Mouse (Mus musculus) olfactory bulb, adult 2 months (tissue): ENCODE data around the gene Rad9a. TPM values are rescaled to one million over a fixed set of nuclear protein-coding genes. Genes with fewer than 3 reads are reported as not detected.
A peak's percentile ranks its signal among the peaks of the same experiment; 100 is the strongest.

Experiments used
- H3K27ac ChIP-seq: fragments of 200-500 bp; 2 replicates; pipeline ENCODE4 v1.5.1; 2012; ENCODE audit warnings: low read depth, low read length; ENCODE audit not compliant: insufficient read depth
- H3K4me1 ChIP-seq: fragments of 200-500 bp; 2 replicates; pipeline ENCODE4 v1.6.1; 2012; ENCODE audit warnings: low read length; ENCODE audit not compliant: control insufficient read depth, insufficient read depth
- H3K4me3 ChIP-seq: fragments of 200-500 bp; 2 replicates; pipeline ENCODE4 v1.5.1; 2012; ENCODE audit warnings: mild to moderate bottlenecking, low read depth, low read length, moderate library complexity; ENCODE audit not compliant: insufficient read depth
- CTCF ChIP-seq: fragments of 200-500 bp; IDR thresholded peaks from 2 replicates; pipeline ENCODE4 v1.5.1; 2012; ENCODE audit warnings: low read depth, mild to moderate bottlenecking, low read length, moderate library complexity; ENCODE audit not compliant: insufficient read depth
- POLR2A ChIP-seq: fragments of 200-500 bp; IDR thresholded peaks from 2 replicates; pipeline ENCODE4 v1.6.1; 2012; ENCODE audit warnings: mild to moderate bottlenecking, low read depth, low read length, moderate library complexity; ENCODE audit not compliant: insufficient read depth
- WGBS: fragments of 180-500 bp; shearing (Covaris S2); methylation state at CpG from one replicate; pipeline ENCODE4 v1.1.7; 2018; 5-methylcytosine and 5-hydroxymethylcytosine counted together
- polyA plus RNA-seq: library from polyadenylated mRNA; stranded (reverse); fragments of >200 nt; gene quantifications from 2 replicates; pipeline ENCODE4 v1.2.4, GENCODE M21; 2012; ENCODE audit warnings: low replicate concordance; ENCODE audit not compliant: missing spikeins, insufficient read depth, insufficient read length

Gene Rad9a
- polyA plus RNA-seq, 1 experiment = not detected

- TF ChIP-seq POLR2A (no peak), CTCF (no peak)
- 73% methylated on average over 11 of the region's 11 CpGs for WGBS
- H3K4me3 ChIP-seq = no peak within 1 kb of the TSS
- no peak within 1 kb of the TSS; the same call in 1 of the 2 replicates for H3K27ac ChIP-seq
- H3K4me1 ChIP-seq = peaks cover 24% of the 10 kb centered on the region
Measured at GRCm38 (mm10) chr19:4153232-4153654, 48.2 kb downstream of the Rad9a start, which contains the start of gene Ptprcap. Ptprcap (plus strand) TSS chr19:4153604.

GRCm38 (mm10) chr19:4152445-4153231 is 48.8 kb downstream of the Rad9a start:
- Histone ChIP-seq H3K4me3 (no peak overlapping the region), H3K27ac (no peak overlapping the region), H3K4me1 (peaks cover 25% of the 10 kb centered on the region)
- 84% methylated on average over 8 of the region's 8 CpGs for WGBS
- TF ChIP-seq CTCF = no peak; the same call in 1 of the 2 replicates
- no peak for TF ChIP-seq POLR2A

GRCm38 (mm10) chr19:4151898-4152297 is 49.6 kb downstream of the Rad9a start:
- no peak overlapping the region; the same call in 1 of the 2 replicates for H3K27ac ChIP-seq
- H3K4me3 ChIP-seq = no peak overlapping the region
- WGBS = 91% methylated on average over 5 of the region's 5 CpGs
- no peak for TF ChIP-seq CTCF
- TF ChIP-seq POLR2A = no peak
- H3K4me1 ChIP-seq = peaks cover 28% of the 10 kb centered on the region

- no peak overlapping the region; the same call in 1 of the 2 replicates for H3K27ac ChIP-seq
- TF ChIP-seq CTCF (no peak), POLR2A (no peak)
- H3K4me1 ChIP-seq = peaks cover 32% of the 10 kb centered on the region
- no peak overlapping the region for H3K4me3 ChIP-seq
- 70% methylated on average over 5 of the region's 5 CpGs for WGBS
Measured at GRCm38 (mm10) chr19:4151488-4151860, 50.0 kb downstream of the Rad9a start.

- no peak for TF ChIP-seq CTCF
- TF ChIP-seq POLR2A = no peak
- H3K4me3 ChIP-seq = no peak overlapping the region
- 86% methylated on average over 22 of the region's 22 CpGs for WGBS
- peaks cover 34% of the 10 kb centered on the region for H3K4me1 ChIP-seq
- H3K27ac ChIP-seq = no peak overlapping the region
Measured at GRCm38 (mm10) chr19:4150567-4151487, 50.6 kb downstream of the Rad9a start.

GRCm38 (mm10) chr19:4149764-4150461 is 51.5 kb downstream of the Rad9a start:
- H3K4me1 ChIP-seq = peaks cover 33% of the 10 kb centered on the region
- TF ChIP-seq CTCF (no peak), POLR2A (no peak)
- 93% methylated on average over 17 of the region's 17 CpGs for WGBS
- no peak overlapping the region for H3K4me3 ChIP-seq
- no peak overlapping the region for H3K27ac ChIP-seq

- Histone ChIP-seq H3K27ac (no peak overlapping the region), H3K4me1 (peaks cover 32% of the 10 kb centered on the region), H3K4me3 (peak overlapping the region; percentile 66)
- TF ChIP-seq CTCF (no peak), POLR2A (no peak)
- 86% methylated on average over 11 of the region's 11 CpGs for WGBS
Measured at GRCm38 (mm10) chr19:4149283-4149682, 52.2 kb downstream of the Rad9a start.

GRCm38 (mm10) chr19:4148819-4149218 is 52.6 kb downstream of the Rad9a start:
- Histone ChIP-seq H3K4me1 (peaks cover 32% of the 10 kb centered on the region), H3K4me3 (peak overlapping the region; percentile 66), H3K27ac (no peak overlapping the region; the same call in 1 of the 2 replicates)
- WGBS = under 1% methylated on average over 8 of the region's 8 CpGs
- TF ChIP-seq POLR2A (no peak), CTCF (no peak)
